Mouse (Mus musculus) intestine, embryonic 15.5 days (tissue): ENCODE measurements around the gene Fmo4. TPM values are rescaled to one million over a fixed set of nuclear protein-coding genes. Genes with fewer than 3 reads are reported as not detected.
A peak's percentile ranks its signal among the peaks of the same experiment; 100 is the strongest.

ENCODE experiments used
- ATAC-seq: fragments of 200-750 bp; cut with Nextera tagmentation; 2 replicates; pipeline ENCODE4 v1.8.0; 2017; ENCODE audit warnings: moderate TSS enrichment, moderate library complexity
- H3K27ac ChIP-seq: fragments of 300-500 bp; sonication (generic); 2 replicates; pipeline ENCODE4 v1.5.1; 2015; ENCODE audit warnings: mild to moderate bottlenecking, inconsistent platforms
- H3K27me3 ChIP-seq: fragments of 300-500 bp; sonication (generic); replicated peaks from 2 replicates; pipeline ENCODE4 v1.6.1; 2015; ENCODE audit warnings: inconsistent platforms
- H3K36me3 ChIP-seq: fragments of 300-500 bp; sonication (generic); 2 replicates; pipeline ENCODE4 v1.6.1; 2015; ENCODE audit warnings: inconsistent platforms
- H3K4me1 ChIP-seq: fragments of 300-500 bp; sonication (generic); replicated peaks from 2 replicates; pipeline ENCODE4 v1.6.1; 2015; ENCODE audit warnings: inconsistent platforms
- H3K4me2 ChIP-seq: fragments of 300-500 bp; sonication (generic); replicated peaks from 2 replicates; pipeline ENCODE4 v1.6.1; 2015; ENCODE audit warnings: mild to moderate bottlenecking, inconsistent platforms
- H3K4me3 ChIP-seq: fragments of 300-500 bp; sonication (generic); replicated peaks from 2 replicates; pipeline ENCODE4 v1.5.1; 2015; ENCODE audit warnings: inconsistent platforms
- H3K9ac ChIP-seq: fragments of 300-500 bp; sonication (generic); 2 replicates; pipeline ENCODE4 v1.6.1; 2015; ENCODE audit warnings: inconsistent platforms
- H3K9me3 ChIP-seq: fragments of 300-500 bp; sonication (generic); 2 replicates; pipeline ENCODE4 v1.6.1; 2016; ENCODE audit warnings: inconsistent platforms
- WGBS: fragments of 180-500 bp; shearing (Covaris S2); methylation state at CpG from one replicate; pipeline ENCODE4 v1.1.7; 2015; 5-methylcytosine and 5-hydroxymethylcytosine counted together
- polyA plus RNA-seq: library from polyadenylated mRNA; unstranded; fragments of >200 nt; fragmentation: Nextera tagmentation; extraction: Ambion mirVana; gene quantifications from 2 replicates; pipeline ENCODE4 v1.2.1, GENCODE M21; 2015

Gene Fmo4
- polyA plus RNA-seq, 1 experiment from 2014 or later: 6.8 TPM

DNA sequence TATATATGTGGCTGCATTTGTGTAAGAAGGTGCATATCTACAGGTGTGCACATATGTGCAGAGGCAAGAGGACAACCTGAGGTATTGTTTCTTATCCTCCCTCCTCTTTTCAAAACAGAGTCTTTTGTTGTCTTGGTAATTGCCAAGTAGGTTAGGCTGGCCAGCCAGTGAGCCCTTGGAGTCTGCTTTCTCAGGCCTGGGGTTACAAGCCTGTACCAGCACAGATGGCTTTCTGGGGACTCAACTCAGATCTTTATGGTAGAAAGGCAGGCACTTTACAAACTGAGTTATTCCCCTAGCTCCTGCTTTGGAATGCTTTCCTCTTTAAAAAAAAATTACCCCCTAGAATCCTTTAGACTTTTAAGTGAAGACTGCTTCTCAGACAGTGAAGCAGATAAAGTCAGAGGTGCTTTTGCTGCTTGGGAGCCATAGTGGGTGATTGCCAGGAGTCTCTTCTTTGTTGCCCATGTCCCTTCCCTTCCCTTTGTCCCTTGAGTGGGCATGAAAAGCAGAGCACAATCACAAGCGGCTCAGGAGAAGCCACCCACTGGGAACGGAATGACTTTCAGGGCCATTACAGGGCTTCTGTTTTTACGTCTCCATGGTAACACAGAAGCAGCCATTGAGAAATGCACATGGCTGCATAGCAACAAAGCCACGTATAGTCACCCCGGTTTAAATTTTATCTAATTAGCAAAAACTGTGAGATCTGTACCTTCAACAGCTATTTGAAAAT is 18.2 kb upstream of the Fmo4 start:
- 11% methylated on average over 5 of the region's 5 CpGs for WGBS
- peak; percentile 81 for ATAC-seq
- Histone ChIP-seq H3K9ac (no peak overlapping the region), H3K4me3 (no peak overlapping the region), H3K9me3 (no peaks in the 10 kb centered on the region), H3K4me2 (no peak overlapping the region), H3K4me1 (no peaks in the 10 kb centered on the region), H3K27ac (no peak overlapping the region), H3K36me3 (no peaks in the 10 kb centered on the region), H3K27me3 (no peaks in the 10 kb centered on the region)

DNA sequence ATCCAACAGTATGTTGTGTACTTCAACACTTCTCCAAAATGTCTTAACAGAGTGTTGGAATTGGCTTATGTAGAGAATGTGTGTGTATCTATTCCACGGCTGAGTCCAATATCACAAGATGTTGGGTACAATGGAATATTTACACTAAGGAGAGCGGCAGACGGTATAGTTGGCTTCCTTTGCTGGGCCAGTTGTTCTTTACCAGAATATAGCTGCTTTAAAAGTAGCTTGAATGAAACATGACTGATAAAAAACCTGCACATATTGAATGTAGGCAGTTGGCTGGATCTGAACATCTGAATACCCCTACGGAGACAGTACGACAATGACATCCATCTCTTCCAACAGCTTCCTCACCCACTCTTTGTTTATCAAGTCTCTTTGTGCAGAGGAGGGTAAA is 5.5 kb upstream of the Fmo4 start:
- H3K4me2 ChIP-seq: no peak overlapping the region
- no peaks in the 10 kb centered on the region for H3K36me3 ChIP-seq
- no peaks in the 10 kb centered on the region for H3K27me3 ChIP-seq
- no peak overlapping the region for H3K27ac ChIP-seq
- no peaks in the 10 kb centered on the region for H3K9me3 ChIP-seq
- 93% methylated on average over 5 of the region's 5 CpGs for WGBS
- no peak overlapping the region for H3K4me3 ChIP-seq
- H3K4me1 ChIP-seq: 0 out of 2 replicates have a peak, but pooled peaks cover 2% of the 10 kb centered on the region
- no peak overlapping the region for H3K9ac ChIP-seq
- ATAC-seq: no peak

DNA sequence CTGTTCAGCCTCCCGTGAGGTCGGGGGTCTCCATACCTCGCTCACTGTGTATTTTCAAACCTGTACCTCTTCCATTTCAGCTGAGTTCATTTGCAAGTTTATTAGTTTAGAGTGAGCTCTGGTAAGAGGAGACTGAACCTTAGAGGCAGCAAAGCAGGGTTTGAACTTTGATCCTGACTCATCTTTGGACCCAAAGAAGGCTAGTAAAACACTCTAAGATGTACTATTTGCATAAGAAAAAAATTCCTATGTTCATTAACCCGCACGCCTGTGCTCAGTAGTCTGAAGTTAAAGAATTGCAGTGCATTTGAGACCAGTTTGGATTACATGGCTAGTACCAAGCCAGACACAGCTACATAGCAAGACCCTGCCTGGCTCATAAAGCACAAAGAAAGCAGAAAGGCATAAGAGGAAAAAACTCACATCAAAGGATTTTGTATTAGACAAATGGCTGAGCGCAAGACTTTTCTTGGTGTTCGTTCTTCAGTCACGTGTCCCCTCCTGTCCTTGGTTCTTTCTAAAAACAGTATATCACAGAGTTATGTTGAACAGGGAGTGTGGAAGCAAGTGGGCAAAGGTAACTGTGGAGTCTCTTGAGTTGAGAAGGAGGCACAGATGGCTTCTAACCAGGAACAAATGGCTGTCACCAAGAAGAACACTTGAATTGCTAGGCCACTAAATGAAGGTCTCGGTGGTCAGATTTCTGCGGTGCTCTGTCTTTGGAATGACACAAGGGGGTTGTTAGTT is 1.8 kb upstream of the Fmo4 start:
- Histone ChIP-seq H3K4me2 (peak overlapping the region; percentile 30), H3K9me3 (no peaks in the 10 kb centered on the region), H3K27me3 (no peaks in the 10 kb centered on the region), H3K4me1 (0 out of 2 replicates have a peak, but pooled peaks cover 2% of the 10 kb centered on the region), H3K36me3 (no peaks in the 10 kb centered on the region), H3K27ac (peak overlapping the region; percentile 73), H3K4me3 (no peak overlapping the region), H3K9ac (no peak overlapping the region)
- ATAC-seq: peak; percentile 90
- 55% methylated on average over 10 of the region's 10 CpGs for WGBS

DNA sequence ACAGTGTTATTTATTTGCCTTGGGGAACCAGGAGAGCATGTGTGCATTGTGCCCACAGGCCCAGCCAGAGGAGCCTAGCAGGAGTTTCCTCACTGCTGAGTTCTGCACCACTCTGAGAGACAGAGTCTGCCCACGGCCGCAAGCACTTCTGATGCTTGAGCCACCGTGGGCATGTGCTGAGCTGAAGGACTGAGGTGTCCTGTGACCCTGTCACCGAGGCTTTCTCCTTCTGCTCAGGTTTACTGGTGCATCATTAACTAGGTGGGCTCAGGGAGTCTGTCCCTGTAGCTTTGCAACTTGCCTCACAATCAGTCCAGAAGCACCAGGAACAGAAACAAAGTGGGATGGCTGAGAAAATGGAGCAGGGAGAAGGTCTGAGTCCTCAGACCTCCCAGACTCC is 1.2 kb upstream of the Fmo4 start:
- Histone ChIP-seq H3K4me1 (0 out of 2 replicates have a peak, but pooled peaks cover 2% of the 10 kb centered on the region), H3K9ac (no peak overlapping the region), H3K4me2 (peak overlapping the region; percentile 30), H3K4me3 (no peak overlapping the region), H3K27ac (peak overlapping the region; percentile 73), H3K9me3 (no peaks in the 10 kb centered on the region), H3K36me3 (no peaks in the 10 kb centered on the region), H3K27me3 (no peaks in the 10 kb centered on the region)
- peak; percentile 44 for ATAC-seq
- 49% methylated on average over 4 of the region's 4 CpGs for WGBS

DNA sequence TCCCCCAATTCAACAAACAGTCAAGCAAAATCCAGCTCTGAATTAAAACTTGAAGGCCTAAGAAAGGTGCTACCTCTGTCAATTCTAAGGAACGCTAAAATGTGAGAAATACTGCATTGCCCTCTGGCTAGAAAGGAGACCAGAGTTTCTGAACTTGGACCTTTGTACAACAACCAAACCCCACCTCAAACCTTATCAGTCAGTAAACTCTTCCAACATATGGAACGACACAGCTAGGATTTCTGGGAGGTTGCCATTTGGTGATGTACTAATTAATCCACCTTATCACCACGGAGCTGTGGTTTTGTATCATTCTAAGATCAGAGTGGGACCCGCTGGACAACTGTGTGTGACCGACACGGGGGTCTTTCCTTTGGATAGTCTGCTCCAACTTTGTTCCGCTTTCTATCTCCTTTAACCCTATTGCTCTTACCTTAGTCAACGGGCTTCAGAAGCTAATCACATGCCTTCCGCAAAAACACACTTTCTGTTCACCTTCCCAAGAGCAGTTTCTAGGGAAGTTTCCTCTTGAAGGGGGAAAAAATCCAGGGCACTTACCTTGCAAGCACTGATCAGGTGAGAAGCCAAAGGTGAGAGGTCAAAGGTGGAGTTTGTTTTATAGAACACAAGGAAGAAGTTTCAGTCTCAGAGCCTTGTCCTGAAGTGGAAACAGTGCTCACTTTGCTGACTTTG is 483 bp downstream of the Fmo4 start:
- Histone ChIP-seq H3K9me3 (no peaks in the 10 kb centered on the region), H3K9ac (no peak overlapping the region), H3K36me3 (no peaks in the 10 kb centered on the region), H3K27me3 (no peaks in the 10 kb centered on the region), H3K27ac (peak overlapping the region; percentile 33; the same call in 1 of the 2 replicates), H3K4me3 (no peak overlapping the region), H3K4me1 (0 out of 2 replicates have a peak, but pooled peaks cover 2% of the 10 kb centered on the region), H3K4me2 (peak overlapping the region; percentile 30)
- ATAC-seq: peak; percentile 64
- 65% methylated on average over 9 of the region's 9 CpGs for WGBS

DNA sequence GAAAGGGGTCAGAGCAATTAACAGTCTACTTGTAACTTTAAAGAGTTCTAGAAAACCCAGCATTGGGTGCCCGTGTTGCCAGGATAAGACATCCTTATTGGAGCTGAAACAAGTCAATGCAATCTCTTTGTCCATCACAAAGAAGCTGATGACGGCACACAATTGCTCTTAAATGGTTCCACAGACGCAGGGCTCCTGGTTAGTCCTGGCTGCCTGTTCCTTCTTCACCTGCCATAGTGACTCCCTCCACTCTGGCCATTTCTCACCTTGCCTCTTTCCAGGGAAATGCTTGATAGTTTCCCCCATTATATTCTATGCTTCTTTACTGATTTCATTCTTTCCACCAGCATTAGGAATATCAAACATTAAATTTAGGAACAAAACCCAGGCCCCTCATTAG is 5.2 kb downstream of the Fmo4 start:
- Histone ChIP-seq H3K4me1 (no peaks in the 10 kb centered on the region), H3K27me3 (no peaks in the 10 kb centered on the region), H3K36me3 (no peaks in the 10 kb centered on the region), H3K9ac (no peak overlapping the region), H3K27ac (no peak overlapping the region), H3K4me2 (no peak overlapping the region), H3K4me3 (no peak overlapping the region), H3K9me3 (no peaks in the 10 kb centered on the region)
- no peak for ATAC-seq
- 87% methylated on average over 3 of the region's 3 CpGs for WGBS

DNA sequence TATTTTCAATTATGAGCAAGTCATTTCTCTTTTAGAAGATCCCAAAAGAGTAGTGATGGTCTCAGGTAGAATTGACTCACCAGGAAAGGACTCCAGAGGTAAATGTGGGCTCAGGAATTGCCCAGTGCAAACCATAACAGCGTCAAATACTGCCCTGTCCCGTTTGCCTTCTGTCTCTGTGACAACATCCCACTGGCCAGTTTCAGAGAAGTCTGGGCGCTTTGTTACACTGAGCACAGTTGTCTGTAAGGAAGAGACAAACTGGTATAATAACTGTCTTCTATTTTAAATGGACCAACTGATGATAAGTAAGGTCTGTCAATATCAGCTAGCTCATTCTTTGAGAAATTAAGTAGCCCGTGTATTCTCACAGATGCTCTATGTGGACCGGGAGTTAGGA is 6.3 kb downstream of the Fmo4 start:
- no peak overlapping the region for H3K4me2 ChIP-seq
- no peak overlapping the region for H3K9ac ChIP-seq
- no peaks in the 10 kb centered on the region for H3K4me1 ChIP-seq
- no peaks in the 10 kb centered on the region for H3K9me3 ChIP-seq
- no peak overlapping the region for H3K4me3 ChIP-seq
- WGBS: 86% methylated on average over 5 of the region's 5 CpGs
- no peak for ATAC-seq
- H3K27ac ChIP-seq: no peak overlapping the region
- H3K36me3 ChIP-seq: no peaks in the 10 kb centered on the region
- no peaks in the 10 kb centered on the region for H3K27me3 ChIP-seq

DNA sequence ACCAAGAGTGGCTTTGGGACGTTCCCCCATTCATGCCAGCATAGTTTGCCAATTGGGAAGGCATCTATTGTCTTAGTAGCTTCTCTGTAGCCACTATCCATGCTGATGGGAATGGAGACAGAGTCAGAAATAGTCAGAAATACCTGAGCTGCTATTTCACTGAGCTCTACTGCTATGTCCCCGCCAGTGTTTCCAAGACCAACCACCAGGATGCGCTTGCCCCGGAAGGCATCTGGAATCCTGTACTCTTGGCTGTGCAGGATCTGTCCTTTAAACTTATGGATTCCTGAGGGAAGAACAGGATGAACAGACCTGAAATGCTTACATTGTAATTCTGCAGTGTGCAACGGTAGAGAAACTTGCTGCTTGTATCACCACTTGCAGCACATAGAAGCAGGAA is 8.8 kb downstream of the Fmo4 start:
- Histone ChIP-seq H3K4me1 (no peaks in the 10 kb centered on the region), H3K4me2 (no peak overlapping the region), H3K9ac (no peak overlapping the region), H3K9me3 (no peaks in the 10 kb centered on the region), H3K36me3 (no peaks in the 10 kb centered on the region), H3K4me3 (no peak overlapping the region), H3K27me3 (no peaks in the 10 kb centered on the region), H3K27ac (no peak overlapping the region)
- no peak for ATAC-seq
- WGBS: 57% methylated on average over 5 of the region's 5 CpGs

DNA sequence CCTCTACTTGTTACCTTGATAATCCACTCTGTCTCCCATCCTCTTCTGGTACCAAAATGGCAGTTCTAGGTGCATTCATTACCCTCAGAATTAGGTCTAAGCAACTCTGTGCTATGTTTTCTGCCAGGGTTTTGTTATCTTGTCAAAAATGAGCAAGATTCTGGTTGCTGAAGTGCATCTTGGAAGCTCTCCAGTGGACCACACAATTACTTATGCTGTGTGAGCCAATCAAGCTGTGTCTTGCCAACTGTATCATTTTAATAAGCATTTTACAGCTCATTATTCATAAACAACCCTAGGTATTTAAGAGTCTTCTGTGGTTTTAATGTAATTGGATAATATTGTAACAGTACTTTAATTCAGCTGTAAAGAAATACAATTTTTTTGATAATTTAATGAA is 17.3 kb downstream of the Fmo4 start:
- H3K4me2 ChIP-seq: no peak overlapping the region
- H3K4me1 ChIP-seq: no peaks in the 10 kb centered on the region
- H3K9ac ChIP-seq: no peak overlapping the region
- H3K27ac ChIP-seq: no peak overlapping the region
- ATAC-seq: no peak
- H3K4me3 ChIP-seq: no peak overlapping the region
- no peaks in the 10 kb centered on the region for H3K27me3 ChIP-seq
- no peaks in the 10 kb centered on the region for H3K9me3 ChIP-seq
- H3K36me3 ChIP-seq: no peaks in the 10 kb centered on the region

DNA sequence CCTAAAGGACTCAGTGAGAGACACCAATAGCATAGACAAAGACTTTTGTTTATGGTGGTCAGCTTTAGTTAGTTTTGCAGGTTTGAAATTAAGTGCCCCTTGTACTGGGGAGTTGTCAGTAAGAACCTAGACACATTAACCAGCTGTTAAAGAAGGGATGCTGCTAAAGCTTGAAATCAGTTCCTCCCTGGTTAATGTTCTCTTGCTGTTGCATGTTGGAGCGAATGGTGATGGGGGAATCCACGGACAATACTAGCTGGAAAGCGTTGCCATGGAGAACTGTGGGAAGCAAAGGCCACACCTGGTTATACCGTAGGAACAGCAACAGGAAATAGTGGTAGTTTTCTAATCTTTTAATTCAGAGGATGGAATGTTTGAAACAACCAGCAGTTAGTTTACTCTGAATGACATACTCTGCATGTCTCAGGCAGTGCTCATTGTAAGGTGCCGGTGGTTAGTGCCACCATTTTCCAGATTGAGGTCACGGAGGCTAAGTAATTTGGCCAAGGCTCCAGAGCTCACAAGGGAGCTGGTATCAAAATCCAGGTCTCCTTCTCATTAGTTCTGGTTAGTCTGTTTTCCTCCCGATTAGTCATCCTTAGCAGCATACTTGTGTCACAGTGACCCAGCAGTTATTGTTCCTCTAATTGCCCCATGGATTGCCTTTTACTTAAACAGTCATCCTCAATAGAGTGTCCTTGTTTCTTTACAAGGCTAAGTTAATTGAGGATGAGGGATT is 21.3 kb downstream of the Fmo4 start:
- no peak for ATAC-seq
- H3K4me3 ChIP-seq: no peak overlapping the region
- no peaks in the 10 kb centered on the region for H3K4me1 ChIP-seq
- no peak overlapping the region for H3K4me2 ChIP-seq
- H3K27me3 ChIP-seq: no peaks in the 10 kb centered on the region
- H3K27ac ChIP-seq: no peak overlapping the region
- no peaks in the 10 kb centered on the region for H3K36me3 ChIP-seq
- no peaks in the 10 kb centered on the region for H3K9me3 ChIP-seq
- H3K9ac ChIP-seq: no peak overlapping the region
- 53% methylated on average over 7 of the region's 7 CpGs for WGBS

DNA sequence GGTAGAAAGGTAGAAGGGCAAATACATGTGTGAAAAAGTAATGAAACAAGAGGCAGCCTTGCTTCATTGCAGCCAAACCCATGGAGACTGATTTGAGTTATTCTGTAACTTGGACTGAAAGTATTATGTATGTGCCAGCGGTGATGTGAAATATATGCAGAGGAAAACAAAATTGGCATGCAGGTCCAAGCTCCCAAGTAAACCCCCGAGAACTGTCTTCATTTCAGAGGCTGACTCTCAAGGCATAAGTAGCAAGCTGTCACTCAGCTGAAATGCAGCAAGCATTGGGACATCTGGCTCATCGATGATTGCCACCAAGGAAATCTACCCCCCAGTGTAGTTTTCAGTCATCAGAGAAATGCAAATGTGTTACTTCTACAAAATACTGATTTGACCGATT is 28.6 kb downstream of the Fmo4 start:
- Histone ChIP-seq H3K27ac (no peak overlapping the region), H3K27me3 (no peaks in the 10 kb centered on the region), H3K9me3 (no peaks in the 10 kb centered on the region), H3K4me1 (no peaks in the 10 kb centered on the region), H3K4me2 (no peak overlapping the region), H3K36me3 (no peaks in the 10 kb centered on the region), H3K9ac (no peak overlapping the region), H3K4me3 (no peak overlapping the region)
- no peak for ATAC-seq
- WGBS: 85% methylated on average over 4 of the region's 4 CpGs

DNA sequence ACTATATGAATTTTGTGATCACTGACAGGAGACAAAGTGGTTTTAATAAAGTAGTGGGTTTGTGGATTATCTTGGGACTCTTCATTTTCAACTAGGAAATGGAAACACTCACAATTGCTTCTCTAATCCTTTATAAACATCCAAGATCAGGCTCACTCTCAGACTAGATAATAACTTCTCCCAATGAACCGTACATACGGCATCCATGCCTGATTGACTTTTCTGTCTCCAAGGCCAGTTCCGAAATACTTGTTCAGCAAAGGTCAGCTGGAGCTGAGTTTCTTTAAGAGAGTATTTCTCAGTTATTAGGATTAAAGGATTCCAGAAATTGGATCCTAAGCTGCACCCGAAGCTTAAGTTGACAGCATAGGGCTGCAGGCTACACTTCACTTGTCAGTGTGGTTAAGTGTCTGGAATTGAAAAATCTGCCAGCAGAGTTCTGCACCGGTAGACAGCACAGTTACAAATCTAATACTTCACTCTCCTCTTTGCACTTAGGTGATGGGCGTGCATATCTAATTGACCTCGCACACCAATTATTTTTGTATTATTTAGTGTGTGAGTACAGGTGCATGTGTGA is 30.0 kb downstream of the Fmo4 start:
- 85% methylated on average over 7 of the region's 7 CpGs for WGBS

More for the DNA sequence above, 30.0 kb downstream of the Fmo4 start:
- no peak overlapping the region for H3K9ac ChIP-seq
- no peak overlapping the region for H3K4me3 ChIP-seq
- ATAC-seq: no peak
- no peak overlapping the region for H3K4me2 ChIP-seq
- H3K27me3 ChIP-seq: no peaks in the 10 kb centered on the region
- H3K27ac ChIP-seq: no peak overlapping the region
- H3K9me3 ChIP-seq: no peaks in the 10 kb centered on the region
- no peaks in the 10 kb centered on the region for H3K4me1 ChIP-seq
- H3K36me3 ChIP-seq: no peaks in the 10 kb centered on the region
